Mouse (Mus musculus) right cerebral cortex, postnatal 4 days (tissue): ENCODE measurements at regions not wholly inside any gene's neighbourhood (a gene's known extent, or its start where the extent isn't known, plus 50 kb on each side); places are given as distances from the start of the nearest gene placed in this dataset.

ENCODE experiments used
- DNase-seq: peaks from one replicate; pipeline ENCODE4 v3.0.0-alpha.2; 2022

- DNase-seq = peak; percentile 21
These were observed 933.6 kb upstream of the Lrrc6 start for GRCm38 (mm10) chr15:67434284-67434683.

GRCm38 (mm10) chr15:67423922-67424321 lies 923.2 kb upstream of the Lrrc6 start:
- no peak for DNase-seq

- DNase-seq = no peak
These were observed 921.7 kb upstream of the Lrrc6 start for GRCm38 (mm10) chr15:67422277-67422953.

GRCm38 (mm10) chr15:67420776-67421175 lies 920.1 kb upstream of the Lrrc6 start:
- DNase-seq = no peak

- DNase-seq = no peak
These were observed 919.0 kb upstream of the Lrrc6 start for GRCm38 (mm10) chr15:67419733-67420132.

GRCm38 (mm10) chr15:67417742-67418163 lies 917.0 kb upstream of the Lrrc6 start:
- no peak for DNase-seq

GRCm38 (mm10) chr15:67415840-67416239 lies 915.1 kb upstream of the Lrrc6 start:
- DNase-seq = no peak

GRCm38 (mm10) chr15:67414371-67414930 lies 913.7 kb upstream of the Lrrc6 start:
- DNase-seq = no peak

- no peak for DNase-seq
These were observed 912.9 kb upstream of the Lrrc6 start for GRCm38 (mm10) chr15:67413581-67413980.

GRCm38 (mm10) chr15:67412394-67412793 lies 911.7 kb upstream of the Lrrc6 start:
- DNase-seq = no peak

GRCm38 (mm10) chr15:67411657-67412056 lies 910.9 kb upstream of the Lrrc6 start:
- DNase-seq = no peak

- DNase-seq = no peak
These were observed 909.3 kb upstream of the Lrrc6 start for GRCm38 (mm10) chr15:67410012-67410411.

- no peak for DNase-seq
These were observed 908.3 kb upstream of the Lrrc6 start for GRCm38 (mm10) chr15:67408871-67409559.

- no peak for DNase-seq
These were observed 906.5 kb upstream of the Lrrc6 start for GRCm38 (mm10) chr15:67407244-67407643.

GRCm38 (mm10) chr15:67405523-67405922 lies 904.8 kb upstream of the Lrrc6 start:
- DNase-seq = no peak

- no peak for DNase-seq
These were observed 904.3 kb upstream of the Lrrc6 start for GRCm38 (mm10) chr15:67405011-67405410.

GRCm38 (mm10) chr15:67402310-67402709 lies 901.6 kb upstream of the Lrrc6 start:
- DNase-seq = no peak

GRCm38 (mm10) chr15:67397269-67397668 lies 896.6 kb upstream of the Lrrc6 start:
- no peak for DNase-seq

- no peak for DNase-seq
These were observed 894.4 kb upstream of the Lrrc6 start for GRCm38 (mm10) chr15:67395114-67395513.

GRCm38 (mm10) chr15:67391918-67392317 lies 891.2 kb upstream of the Lrrc6 start:
- no peak for DNase-seq

- no peak for DNase-seq
These were observed 887.8 kb upstream of the Lrrc6 start for GRCm38 (mm10) chr15:67388514-67388913.

GRCm38 (mm10) chr15:67386896-67387295 lies 886.2 kb upstream of the Lrrc6 start:
- DNase-seq = no peak

GRCm38 (mm10) chr15:67373599-67373998 lies 872.9 kb upstream of the Lrrc6 start:
- no peak for DNase-seq

GRCm38 (mm10) chr15:67373030-67373429 lies 872.3 kb upstream of the Lrrc6 start:
- no peak for DNase-seq
